Mouse (Mus musculus): ENCODE data around the gene Gm49380.

- TF ChIP-seq CTCF (IDR thresholded peaks at IDR 0.05 in 2 of 3, conservative IDR thresholded peaks at IDR 0.05 in 1 of 3; ENCODE audit: control insufficient read depth in 1 of 3, insufficient read depth in 1 of 3, low read depth in 2 of 3, low read length in 3 of 3, poor library complexity in 1 of 3, severe bottlenecking in 1 of 3) (no peak), NELFE (IDR thresholded peaks at IDR 0.05; ENCODE audit: low read depth, low read length) (no peak), HCFC1 (IDR thresholded peaks at IDR 0.05; ENCODE audit: low read depth, low read length) (no peak), GATA1 (IDR thresholded peaks at IDR 0.05; ENCODE audit: low read depth, low read length) (no peak), UBTF (IDR thresholded peaks at IDR 0.05; ENCODE audit: borderline replicate concordance, insufficient read depth, low read depth, low read length) (no peak), POLR2A (IDR thresholded peaks at IDR 0.05; ENCODE audit: control insufficient read depth in 1 of 2, insufficient read depth in 1 of 2, low read depth in 1 of 2, low read length in 2 of 2, poor library complexity in 1 of 2) (no peak)
Measured at GRCm38 (mm10) chr9:44070844-44071231, 42.5 kb downstream of the Gm49380 start.
